Mouse (Mus musculus) monocyte, adult 5-6 weeks (primary cell): Measurements from ENCODE around the gene March4. TPM values are rescaled to one million over a fixed set of nuclear protein-coding genes. Genes with fewer than 3 reads are reported as not detected.

Experiments used
- ATAC-seq: fragments of 153-309, 156-312 bp; replicated peaks from 2 replicates; pipeline ENCODE4 v1.8.0; 2017; ENCODE audit warnings: mild to moderate bottlenecking; ENCODE audit not compliant: low TSS enrichment, insufficient number of reproducible peaks, severe bottlenecking, poor library complexity, low FRiP score
- total RNA-seq: library from RNA; stranded (forward); fragments of 200-1000, 200-491, 200-594 nt; gene quantifications from 3 replicates; pipeline ENCODE4 v1.2.3, GENCODE M21; 2017

The March4 gene
- total RNA-seq, 1 experiment from 2014 or later: not detected

- ATAC-seq: no peak
Measured at GRCm38 (mm10) chr1:72533439-72533838, 3.3 kb downstream of the March4 start.

- no peak for ATAC-seq
Measured at GRCm38 (mm10) chr1:72532926-72533325, 3.8 kb downstream of the March4 start.

GRCm38 (mm10) chr1:72530516-72531196 lies 6.1 kb downstream of the March4 start:
- ATAC-seq: no peak

- ATAC-seq: no peak
Measured at GRCm38 (mm10) chr1:72529192-72529591, 7.5 kb downstream of the March4 start.

GRCm38 (mm10) chr1:72523601-72524000 lies 13.1 kb downstream of the March4 start:
- ATAC-seq: no peak

GRCm38 (mm10) chr1:72510778-72511520 lies 25.8 kb downstream of the March4 start:
- no peak for ATAC-seq

GRCm38 (mm10) chr1:72509551-72509950 lies 27.2 kb downstream of the March4 start:
- no peak for ATAC-seq

- no peak for ATAC-seq
Measured at GRCm38 (mm10) chr1:72507670-72508069, 29.1 kb downstream of the March4 start.

- no peak for ATAC-seq
Measured at GRCm38 (mm10) chr1:72506202-72506601, 30.5 kb downstream of the March4 start.

GRCm38 (mm10) chr1:72497609-72498008 lies 39.1 kb downstream of the March4 start:
- ATAC-seq: no peak

- no peak for ATAC-seq
Measured at GRCm38 (mm10) chr1:72493454-72493853, 43.3 kb downstream of the March4 start.

GRCm38 (mm10) chr1:72492666-72493065 lies 44.1 kb downstream of the March4 start:
- no peak for ATAC-seq

- ATAC-seq: no peak
Measured at GRCm38 (mm10) chr1:72491307-72491706, 45.4 kb downstream of the March4 start.

GRCm38 (mm10) chr1:72490801-72491200 lies 45.9 kb downstream of the March4 start:
- no peak for ATAC-seq

GRCm38 (mm10) chr1:72490193-72490592 lies 46.5 kb downstream of the March4 start:
- ATAC-seq: no peak

GRCm38 (mm10) chr1:72476594-72476993 lies 60.1 kb downstream of the March4 start:
- ATAC-seq: no peak

- ATAC-seq: no peak
Measured at GRCm38 (mm10) chr1:72469075-72469474, 67.7 kb downstream of the March4 start.

- ATAC-seq: no peak
Measured at GRCm38 (mm10) chr1:72468466-72469003, 68.2 kb downstream of the March4 start.

- ATAC-seq: no peak
Measured at GRCm38 (mm10) chr1:72464926-72465583, 71.7 kb downstream of the March4 start.
